Mouse (Mus musculus) layer of hippocampus, adult 9-10 months (tissue): Measurements from ENCODE around the gene Unk.
"Not testable (repeated sequence)": the region's sequence is repeated elsewhere in the genome, so short reads cannot be mapped to it uniquely, and the experiment has no call there.

Experiments used
- DNase-seq: peaks from one replicate; pipeline ENCODE4 v3.0.0; 2022; ENCODE audit warnings: low spot score

Unk gene

DNA sequence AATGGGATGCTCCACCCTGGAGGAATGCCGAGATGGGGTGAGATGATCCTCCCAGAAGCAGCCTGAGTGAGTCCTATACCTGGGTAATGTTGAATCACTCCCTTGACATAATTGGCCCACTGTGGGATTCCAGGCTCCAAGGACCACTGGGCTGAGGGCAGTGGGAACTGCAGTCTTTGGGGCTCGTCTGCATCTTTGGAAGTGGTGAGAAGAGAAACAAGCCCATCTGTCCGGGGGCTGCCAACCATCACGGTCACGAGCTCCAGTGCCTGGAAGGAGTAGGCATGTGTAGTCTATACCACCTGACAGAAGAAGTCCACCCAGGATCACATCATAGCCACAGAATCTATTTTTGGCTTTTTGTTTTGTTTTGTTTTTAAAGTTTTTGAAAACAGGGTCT, 19.2 kb upstream of the Unk start:
- DNase-seq, result no peak

DNA sequence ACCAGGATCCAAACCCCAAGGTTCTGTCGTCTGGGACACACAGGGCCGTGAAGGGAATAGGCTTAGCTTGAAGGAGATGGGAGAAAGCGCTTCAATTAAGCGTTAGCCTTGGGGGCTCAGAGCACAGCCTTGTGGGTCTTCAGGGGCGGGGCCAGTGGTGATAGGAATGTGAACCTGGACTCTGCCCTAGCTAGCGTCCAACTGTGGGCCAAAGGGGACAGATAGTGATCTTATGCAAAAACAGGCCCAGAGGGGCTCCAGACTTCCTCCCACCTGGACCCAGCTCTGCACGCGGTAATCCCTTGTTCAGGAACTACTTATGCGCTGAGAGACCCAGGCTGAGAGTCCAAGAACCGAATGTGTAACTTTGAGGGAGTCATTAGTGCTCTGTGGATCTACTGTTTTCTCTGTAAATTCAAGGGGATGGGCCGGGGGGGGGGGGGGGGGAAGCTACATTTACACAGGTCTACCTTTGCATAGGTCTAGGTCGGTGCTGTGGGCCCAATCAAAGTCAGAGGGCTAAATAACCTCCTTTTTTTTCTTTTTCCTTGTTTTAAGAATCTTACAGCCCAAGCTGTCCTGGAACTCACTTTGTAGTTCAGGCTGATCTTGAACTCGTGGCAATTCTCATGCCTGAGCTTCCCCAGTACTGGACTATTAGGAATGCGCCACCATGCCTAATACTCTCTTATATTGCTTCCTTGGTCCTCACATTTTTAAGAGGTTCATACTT, 18.4 kb upstream of the Unk start:
- DNase-seq, result no peak

DNA sequence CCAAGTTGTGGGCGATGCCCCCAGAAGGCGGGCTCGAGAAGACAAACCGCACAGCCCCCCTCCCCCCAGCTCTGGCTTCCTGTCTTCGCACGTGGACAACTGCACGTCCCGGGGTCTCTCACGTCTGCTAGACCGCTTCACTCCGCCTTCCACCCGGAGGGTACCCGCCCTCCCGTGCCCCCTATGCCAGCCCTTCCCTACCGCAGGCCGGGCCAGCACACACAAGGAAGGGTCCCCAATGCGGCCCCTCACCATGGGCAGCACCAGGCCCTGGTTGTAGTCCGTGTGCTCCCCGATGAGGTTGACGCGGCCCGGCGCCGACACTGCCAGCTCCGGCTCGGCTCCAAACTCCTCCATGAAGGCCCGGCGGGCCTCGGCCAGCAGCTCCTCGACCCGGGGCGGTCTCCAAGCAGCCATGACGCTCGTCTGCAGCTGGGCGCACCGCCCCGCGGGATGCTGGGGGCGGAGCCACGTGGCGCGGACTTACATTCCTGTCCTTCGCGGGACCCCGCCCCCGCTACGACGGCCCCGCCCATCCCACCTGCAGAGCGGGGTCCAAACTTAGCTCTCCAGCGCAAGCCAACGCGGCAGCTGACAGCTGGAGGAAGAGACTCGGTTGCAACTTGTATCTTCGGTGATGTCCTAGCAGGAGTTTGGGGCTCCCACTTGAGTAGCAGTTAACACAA, 17.7 kb upstream of the Unk start, which contains the start of gene Galk1:
TSS of gene Galk1 (minus strand) at position 458 of the 686 bp plus-strand sequence.
- DNase-seq, result peak; percentile 44

DNA sequence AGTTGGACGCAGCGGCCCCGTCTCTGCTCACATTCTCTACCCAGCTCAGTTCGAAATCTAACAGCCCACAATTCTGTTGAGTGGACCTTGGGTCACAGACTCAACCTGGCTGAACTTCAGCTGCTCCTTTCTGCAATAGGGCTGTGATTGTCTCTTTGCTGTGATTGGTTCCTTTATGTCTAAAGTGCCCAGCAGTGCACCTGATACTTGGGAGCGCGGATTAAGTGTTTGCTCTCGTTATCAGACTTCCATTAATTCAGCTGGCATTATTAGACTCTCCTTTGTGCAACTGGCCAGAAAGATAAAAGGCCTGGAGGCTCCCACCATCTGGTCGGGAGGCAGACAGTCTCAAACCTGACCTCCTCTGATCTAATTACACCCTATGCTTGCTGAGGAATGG, 15.3 kb upstream of the Unk start:
- DNase-seq, result no peak

DNA sequence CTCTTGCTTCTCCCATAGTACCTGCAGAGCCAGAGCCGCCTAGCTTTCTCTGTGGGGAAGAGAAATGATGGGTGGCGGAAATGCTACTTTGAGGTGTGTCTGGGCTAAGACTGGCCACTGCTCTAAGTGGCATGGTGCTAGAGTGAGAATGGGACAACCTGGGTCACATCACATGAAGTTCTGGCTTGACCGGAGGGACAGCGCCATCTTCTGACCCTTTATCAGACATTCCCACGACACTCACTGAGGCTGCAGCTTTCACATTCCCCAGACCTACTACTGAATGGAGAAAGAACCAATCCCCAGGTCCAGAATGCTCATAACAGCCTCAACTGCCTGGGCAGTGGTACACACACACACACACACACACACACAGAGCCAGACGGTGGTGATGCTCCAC, 12.0 kb upstream of the Unk start:
- no peak for DNase-seq

DNA sequence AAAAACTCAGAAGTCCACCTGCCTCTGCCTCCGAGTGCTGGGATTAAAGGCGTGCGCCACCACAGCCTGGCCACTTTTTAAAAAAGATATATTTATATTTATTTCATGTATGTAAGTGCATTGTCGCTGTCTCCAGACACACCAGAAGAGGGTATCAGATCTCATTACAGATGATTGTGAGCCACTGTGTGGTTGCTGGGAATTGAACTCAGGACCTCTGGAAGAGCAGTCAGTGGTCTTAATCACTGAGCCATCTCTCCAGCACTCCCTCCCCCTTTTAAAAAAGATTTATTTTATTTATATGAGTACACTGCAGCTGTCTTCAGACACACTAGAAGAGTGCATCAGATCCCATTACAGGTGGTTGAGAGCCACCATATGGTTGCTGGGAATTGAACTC, 11.3 kb upstream of the Unk start:
- not testable (repeated sequence) for DNase-seq

DNA sequence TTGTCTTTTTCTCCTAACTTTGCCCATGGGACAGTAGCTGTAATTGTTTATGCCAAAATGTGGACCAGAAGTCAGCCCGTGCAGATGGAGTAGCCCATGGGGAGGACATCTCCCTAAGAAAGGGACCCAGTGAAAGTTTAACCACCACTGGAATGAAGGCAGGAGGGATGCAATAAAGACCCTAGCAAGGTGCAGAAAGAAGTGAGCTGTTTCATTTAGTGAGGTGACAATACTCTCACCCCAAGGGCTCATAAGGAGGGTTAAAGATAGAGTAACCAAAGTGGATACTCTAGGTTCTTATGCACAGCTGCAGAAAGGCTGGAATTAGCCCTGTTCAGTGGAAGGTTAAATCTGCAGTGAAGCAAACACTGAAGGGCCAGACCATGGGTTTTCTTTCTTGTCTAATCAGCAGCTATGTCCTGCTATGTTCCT, 10.7 kb upstream of the Unk start:
- no peak for DNase-seq

DNA sequence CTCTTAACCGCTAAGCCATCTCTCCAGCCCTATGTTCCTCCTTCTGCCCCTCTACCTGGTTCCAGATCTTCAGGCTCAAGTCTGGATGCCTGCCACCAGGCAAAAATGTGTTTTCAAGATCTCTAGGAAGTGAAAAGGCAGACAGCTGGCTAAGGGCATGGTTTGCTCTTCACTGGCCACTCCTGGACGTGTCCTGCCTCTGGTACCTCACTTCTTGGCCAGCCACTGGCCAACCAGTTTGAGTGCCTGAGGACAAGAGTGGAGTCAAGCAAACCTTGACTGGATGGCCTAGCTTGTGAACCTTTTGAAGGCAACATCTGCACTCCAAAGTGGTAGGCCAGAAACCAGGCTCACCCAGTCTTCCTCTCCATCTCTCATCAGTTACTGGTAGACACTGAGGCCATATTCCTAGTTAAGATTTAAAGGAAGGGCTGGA, 10.1 kb upstream of the Unk start:
- DNase-seq, result no peak

DNA sequence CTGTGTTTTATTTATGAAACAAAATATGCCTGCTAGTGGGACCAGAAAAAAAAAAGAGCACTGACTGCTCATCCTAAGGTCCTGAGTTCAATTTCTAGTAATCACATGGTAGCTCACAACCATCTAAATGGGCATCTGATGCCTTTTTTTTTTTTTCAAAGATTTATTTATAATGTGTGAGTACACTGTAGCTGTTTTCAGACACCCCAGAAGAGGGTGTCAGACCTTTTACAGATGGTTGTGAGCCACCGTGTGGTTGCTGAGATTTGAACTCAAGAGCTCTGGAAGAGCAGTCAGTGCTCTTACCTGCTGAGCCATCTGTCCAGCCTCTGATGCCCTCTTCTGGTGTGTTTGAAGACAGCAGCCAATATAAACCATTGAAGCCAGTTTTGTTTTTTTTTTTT, 9.6 kb upstream of the Unk start:
- DNase-seq, result no peak

DNA sequence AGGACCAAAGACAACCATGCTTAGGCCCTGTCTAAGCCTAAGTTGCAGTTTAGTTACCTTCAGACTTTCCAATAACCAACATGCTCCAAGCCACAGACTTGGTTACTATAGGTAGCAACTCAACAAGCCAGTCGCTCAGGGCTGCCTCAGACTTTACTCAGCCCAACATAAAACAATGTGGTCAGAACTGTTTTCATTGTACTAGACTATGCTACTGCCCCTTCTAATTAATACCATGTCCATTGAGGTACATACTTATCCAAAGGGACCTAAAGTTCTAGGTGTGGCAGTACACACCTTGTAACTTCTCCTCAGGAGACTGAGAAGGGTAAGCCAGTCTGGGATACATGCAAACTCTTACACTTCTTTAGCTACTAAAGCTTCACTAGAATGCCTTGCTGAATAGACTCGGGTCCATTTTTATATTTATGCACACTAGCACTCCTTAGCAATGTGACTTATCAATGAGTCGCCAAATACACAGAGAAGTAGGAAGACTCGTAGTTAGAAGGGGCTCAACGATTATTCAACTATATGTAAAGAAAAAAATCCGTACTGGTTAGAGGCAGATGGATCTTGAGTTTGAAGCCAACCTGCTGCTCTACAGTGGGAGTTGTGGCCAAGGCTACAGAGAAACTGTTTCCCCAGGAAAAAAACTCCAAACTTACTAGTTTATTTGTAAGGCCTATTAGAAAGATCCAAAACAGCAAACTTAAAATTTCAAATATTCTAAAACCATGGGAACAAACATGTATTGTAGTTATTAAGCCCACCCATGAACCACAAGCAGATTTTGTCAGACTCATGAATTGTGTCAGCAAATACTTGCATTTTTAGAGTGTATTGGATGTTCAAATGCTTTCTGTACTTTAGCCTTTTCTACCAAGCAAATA, 8.5 kb upstream of the Unk start:
- DNase-seq, result no peak

DNA sequence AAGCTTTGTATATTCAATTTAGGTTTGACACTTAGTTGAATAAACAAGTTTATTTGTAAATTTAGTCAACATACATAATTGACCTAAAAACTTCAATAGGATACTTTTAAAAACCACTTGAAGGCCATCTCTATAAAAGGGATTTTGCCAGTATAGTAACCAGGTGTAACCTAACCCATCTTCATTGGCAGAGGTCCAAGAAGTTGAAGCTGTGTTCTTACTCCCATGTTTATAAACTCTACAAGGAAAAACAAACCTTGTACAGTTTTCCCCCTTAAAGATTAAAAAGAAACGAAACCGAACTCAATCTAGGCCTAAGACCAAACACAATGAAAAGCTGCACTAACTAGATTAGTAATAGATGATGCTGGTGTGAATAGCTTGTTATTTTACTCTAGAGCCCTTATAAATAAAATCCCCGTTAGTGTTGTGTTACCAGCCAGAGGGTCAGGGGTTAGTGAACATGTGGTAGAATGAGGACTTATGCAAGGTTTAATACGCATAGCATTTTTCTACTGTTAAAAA, 7.8 kb upstream of the Unk start:
- no peak for DNase-seq

DNA sequence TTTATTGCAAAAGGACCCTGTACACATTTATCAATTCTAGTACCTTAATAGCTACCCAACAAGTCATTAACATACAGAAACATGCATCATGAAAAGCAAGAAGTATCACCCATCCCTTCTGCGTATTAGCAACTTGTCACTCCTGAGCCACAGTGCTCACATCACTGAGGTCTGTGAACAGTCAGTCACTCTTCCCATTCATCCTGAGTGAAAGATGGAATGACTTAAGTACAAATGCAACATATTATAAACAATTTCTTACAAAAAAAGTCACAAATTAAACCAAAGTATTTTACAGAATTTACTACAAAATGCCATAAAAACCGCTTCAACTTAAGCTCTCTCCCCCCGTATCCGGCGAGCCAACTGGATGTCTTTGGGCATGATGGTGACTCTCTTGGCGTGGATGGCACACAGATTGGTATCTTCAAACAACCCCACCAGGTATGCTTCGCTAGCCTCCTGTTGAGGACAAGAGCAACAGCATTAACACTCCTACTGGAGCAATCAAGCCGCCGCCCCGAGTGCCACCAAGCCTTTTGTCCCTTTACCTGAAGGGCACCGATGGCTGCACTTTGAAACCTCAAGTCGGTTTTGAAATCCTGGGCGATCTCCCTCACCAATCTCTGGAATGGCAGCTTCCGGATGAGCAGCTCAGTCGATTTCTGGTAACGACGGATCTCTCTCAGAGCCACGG, 6.9 kb upstream of the Unk start:
- DNase-seq, result not testable (repeated sequence)

DNA sequence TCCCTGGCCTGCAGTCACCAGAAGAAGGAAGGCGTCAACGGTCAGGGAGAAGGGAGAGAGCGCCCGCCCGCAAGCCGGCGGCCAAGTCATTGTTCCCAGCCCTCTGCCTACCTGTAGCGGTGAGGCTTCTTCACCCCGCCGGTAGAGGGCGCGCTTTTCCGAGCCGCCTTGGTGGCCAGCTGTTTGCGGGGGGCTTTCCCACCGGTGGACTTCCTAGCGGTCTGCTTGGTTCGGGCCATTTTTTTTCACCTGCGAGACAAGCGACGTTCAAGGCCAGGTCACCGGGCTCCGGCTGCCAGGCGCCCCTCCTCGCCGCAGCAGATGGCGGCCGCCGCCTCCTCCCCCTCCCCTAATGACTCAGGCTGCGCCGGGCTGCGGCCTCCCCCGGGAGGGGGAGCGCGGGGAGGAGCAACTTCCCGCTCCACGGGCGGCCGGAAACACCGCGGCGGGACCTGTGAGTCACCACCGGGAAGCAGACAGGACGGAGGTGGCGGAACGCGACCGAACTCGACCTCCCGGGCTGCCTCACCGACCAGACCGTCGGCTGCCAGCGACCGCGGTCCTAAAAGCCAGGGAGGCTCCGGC, 6.3 kb upstream of the Unk start:
- peak; percentile 55 for DNase-seq

DNA sequence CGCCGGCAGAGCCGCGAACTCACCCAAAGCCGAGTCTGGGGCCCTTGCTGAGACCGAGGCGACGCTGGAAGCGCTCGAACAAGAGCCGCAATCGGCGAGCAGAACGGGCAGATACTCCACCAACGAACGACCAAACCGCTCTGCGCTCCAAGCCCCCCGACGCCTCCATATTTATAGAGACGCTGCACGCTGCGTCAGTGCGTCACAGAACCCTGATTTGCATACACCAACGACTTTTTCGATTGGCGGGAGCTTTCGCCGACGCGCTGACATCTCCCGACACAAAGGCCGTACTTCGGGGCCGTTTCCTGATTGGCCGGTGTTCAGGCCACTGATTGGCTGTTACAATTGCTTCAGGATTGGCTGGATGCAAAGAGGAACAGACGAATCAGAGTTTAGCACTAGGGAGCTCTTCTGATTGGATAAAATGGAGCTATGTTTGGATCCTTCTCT, 5.7 kb upstream of the Unk start:
- DNase-seq, result peak; percentile 95

DNA sequence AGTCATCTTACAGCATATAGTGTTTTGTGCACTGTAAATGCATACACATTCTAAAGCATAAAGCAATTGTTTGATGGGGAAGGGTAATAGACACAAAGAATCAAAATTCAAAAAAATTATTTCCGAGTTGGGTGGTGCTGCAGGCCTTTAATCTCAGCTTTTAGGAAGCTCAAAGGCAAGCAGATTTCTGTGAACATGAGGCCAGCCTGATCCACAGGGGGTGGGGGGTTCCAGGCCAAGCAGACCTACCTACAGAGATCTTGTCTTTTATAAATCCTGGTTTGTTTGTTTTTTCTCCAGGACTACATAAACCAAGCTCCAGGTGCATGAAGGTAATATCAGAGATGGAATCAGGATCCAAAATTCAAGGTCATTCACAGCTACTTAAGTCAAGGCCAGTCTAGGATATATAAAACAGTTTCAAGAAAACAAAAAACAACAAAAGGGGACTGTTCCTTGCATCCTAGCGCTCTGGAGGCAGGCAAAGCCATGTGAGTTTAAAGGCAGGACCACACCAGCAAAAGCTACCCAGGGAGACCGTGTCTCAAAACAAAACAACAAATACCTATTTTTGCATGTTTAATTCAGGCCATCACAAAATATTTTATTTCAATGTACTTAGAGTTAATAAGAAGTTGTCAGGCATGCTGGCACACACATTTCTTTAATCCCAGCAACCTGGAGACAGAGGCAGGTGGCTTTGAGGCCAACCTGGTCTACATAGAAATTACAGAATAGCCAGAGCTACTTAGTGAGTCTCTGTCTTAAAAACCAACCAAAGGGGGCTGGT, 4.9 kb upstream of the Unk start:
- no peak for DNase-seq

DNA sequence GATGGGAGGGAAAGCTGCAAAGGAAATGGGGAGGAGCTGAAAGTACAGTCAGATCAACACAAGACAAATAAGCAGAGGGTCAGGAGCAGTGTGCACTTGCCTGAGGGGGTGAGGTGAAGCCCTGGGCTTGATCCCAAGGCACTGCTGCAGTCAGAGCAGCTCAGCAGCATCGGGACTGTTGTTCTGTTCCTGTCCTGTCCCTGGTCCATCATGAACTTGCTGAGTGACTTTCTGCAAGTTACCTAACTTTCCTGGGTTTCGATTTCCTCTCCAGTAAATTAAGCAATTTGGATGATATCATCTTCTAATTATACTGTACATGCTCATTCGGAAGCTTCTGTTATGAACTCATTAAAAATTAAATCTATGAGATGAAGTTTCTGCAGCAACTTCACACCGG, 2.4 kb upstream of the Unk start, which contains the start of gene H3f3b:
TSS of gene H3f3b (minus strand) at position 207 of the 400 bp plus-strand sequence.
- no peak for DNase-seq

DNA sequence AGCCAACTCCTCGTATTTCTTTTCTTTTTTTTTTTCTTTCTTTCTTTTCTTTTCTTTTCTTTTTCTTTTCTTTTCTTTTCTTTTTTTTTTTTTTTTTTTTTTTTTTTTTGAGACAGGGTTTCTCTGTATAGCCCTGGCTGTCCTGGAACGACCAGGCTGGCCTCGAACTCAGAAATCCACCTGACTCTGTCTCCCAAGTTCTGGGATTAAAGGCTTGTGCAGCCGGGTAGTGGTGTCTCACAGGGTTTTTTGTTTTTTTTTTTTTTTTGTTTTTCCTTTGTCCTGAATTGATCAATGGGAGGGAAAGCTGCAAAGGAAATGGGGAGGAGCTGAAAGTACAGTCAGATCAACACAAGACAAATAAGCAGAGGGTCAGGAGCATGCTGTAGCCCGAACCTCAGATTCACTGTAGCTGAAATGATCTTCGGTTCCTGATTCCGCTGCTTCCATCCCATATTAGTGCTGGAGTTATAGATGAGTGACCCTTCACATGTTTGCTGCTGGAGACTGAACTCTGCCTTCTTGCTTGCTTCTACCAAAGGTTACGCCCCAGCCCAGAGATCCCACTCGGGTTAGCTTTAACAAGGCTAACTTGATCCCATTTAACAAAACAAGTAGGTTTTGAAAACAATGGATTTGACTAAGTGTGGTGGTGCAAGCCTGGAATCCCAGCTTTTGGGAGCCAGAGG, 1.8 kb upstream of the Unk start:
- no peak for DNase-seq

DNA sequence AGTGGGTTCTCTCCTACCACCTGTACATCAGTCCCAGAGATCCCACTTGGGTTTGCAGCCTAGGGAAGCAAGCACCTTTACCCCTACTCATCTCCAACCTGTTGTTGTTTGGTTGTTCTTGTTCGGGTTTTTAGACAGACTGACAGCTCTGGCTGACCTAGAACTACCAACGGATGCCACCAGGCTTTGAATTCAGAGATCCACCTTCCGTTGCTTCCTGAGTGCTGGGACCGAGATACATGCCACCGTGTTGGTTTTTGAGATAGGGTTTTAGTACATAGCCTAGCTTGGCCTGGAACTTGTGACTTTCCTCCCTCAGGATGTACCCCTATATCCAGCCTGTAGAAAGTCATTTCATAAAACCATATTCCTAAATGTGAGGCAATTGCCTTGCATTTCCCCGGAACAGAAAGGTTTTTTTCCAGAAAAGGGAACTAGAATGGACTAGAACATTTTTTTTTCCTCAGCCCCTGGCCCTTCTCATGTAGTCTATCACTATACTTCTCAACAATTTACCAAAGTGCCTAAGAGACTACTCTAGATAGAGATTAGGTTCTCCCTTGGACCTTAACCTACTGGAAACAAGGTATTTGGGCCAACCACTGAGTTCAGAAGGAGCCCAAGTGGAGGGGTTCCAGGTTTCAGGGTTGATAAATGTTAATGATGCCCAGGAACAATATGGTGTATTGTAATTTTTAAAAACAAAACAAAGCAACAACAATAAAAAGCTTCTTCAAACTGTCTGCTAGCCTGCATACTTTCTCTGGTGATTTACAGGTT, 846 bp upstream of the Unk start:
- no peak for DNase-seq
